Mouse (Mus musculus) CH12.LX (cell line): ENCODE data around the gene Nexmif.

Experiments used
- BHLHE40 ChIP-seq: IDR thresholded peaks from 2 replicates; pipeline ENCODE4 v1.6.1; 2011; ENCODE audit warnings: mild to moderate bottlenecking, low read depth, low read length, improper control_type of control experiment
- CTCF ChIP-seq, 2 experiments: IDR thresholded peaks in 1 of 2; conservative IDR thresholded peaks in 1 of 2; 2 replicates each; pipeline ENCODE4 v1.5.1; 2011 to 2012; ENCODE audit warnings: low read depth in 2 of 2, low read length in 2 of 2, improper control_type of control experiment in 1 of 2, inconsistent platforms in 1 of 2, mild to moderate bottlenecking in 1 of 2, moderate library complexity in 1 of 2
- E2F4 ChIP-seq: IDR thresholded peaks from 2 replicates; pipeline ENCODE4 v1.6.1; 2011; ENCODE audit warnings: low read depth, low read length, improper control_type of control experiment; ENCODE audit not compliant: insufficient replicate concordance
- GABPA ChIP-seq: IDR thresholded peaks from 2 replicates; pipeline ENCODE4 v1.6.1; 2012; ENCODE audit warnings: low read depth, low read length, improper control_type of control experiment, inconsistent platforms; ENCODE audit not compliant: insufficient replicate concordance
- JUND ChIP-seq: conservative IDR thresholded peaks from 2 replicates; pipeline ENCODE4 v1.6.1; 2011; ENCODE audit warnings: low read depth, low read length, improper control_type of control experiment
- MAFK ChIP-seq: IDR thresholded peaks from 2 replicates; pipeline ENCODE4 v1.6.1; 2011; ENCODE audit warnings: low read length, improper control_type of control experiment; ENCODE audit not compliant: insufficient replicate concordance
- MAZ ChIP-seq: IDR thresholded peaks from 2 replicates; pipeline ENCODE4 v1.6.1; 2012; ENCODE audit warnings: low read depth, mild to moderate bottlenecking, inconsistent platforms, low read length, improper control_type of control experiment, moderate library complexity
- NELFE ChIP-seq: IDR thresholded peaks from 2 replicates; pipeline ENCODE4 v1.6.1; 2011; ENCODE audit warnings: low read depth, low read length, improper control_type of control experiment
- POLR2A ChIP-seq: IDR thresholded peaks from 2 replicates; pipeline ENCODE4 v1.6.1; 2011; ENCODE audit warnings: low read depth, mild to moderate bottlenecking, improper control_type of control experiment, low read length
- RAD21 ChIP-seq: IDR thresholded peaks from 2 replicates; pipeline ENCODE4 v1.6.1; 2011; ENCODE audit warnings: low read depth, mild to moderate bottlenecking, low read length, improper control_type of control experiment, moderate library complexity
- ZC3H11A ChIP-seq: IDR thresholded peaks from 2 replicates; pipeline ENCODE4 v1.6.1; 2012; ENCODE audit warnings: low read depth, mild to moderate bottlenecking, inconsistent platforms, low read length, improper control_type of control experiment

- no peak for TF ChIP-seq MAFK
- no peak for TF ChIP-seq ZC3H11A
- TF ChIP-seq POLR2A, result no peak
- no peak for TF ChIP-seq CTCF (conservative IDR thresholded peaks at IDR 0.05 in 1 of 2, IDR thresholded peaks at IDR 0.05 in 1 of 2; ENCODE audit: low read depth in 2 of 2, low read length in 2 of 2)
- TF ChIP-seq JUND, result no peak
- no peak for TF ChIP-seq E2F4
- no peak for TF ChIP-seq RAD21
- TF ChIP-seq GABPA, result no peak
- no peak for TF ChIP-seq NELFE
- no peak for TF ChIP-seq MAZ
- TF ChIP-seq BHLHE40, result no peak
Measured at GRCm38 (mm10) chrX:104200736-104201591, at the start of gene Nexmif.
